Mouse (Mus musculus): ENCODE results near the gene Rph3al.
A peak's percentile ranks its signal among the peaks of the same experiment; 100 is the strongest.

Gene Rph3al

GRCm38 (mm10) chr11:75907406-75907805, 30.8 kb downstream of the Rph3al start:
- DNase-seq (ENCODE audit: low spot score in 2 of 2): no peak

- DNase-seq (ENCODE audit: low spot score in 2 of 2): no peak
These were observed 31.7 kb downstream of the Rph3al start for GRCm38 (mm10) chr11:75906556-75906955.

- DNase-seq (ENCODE audit: low spot score in 2 of 2): no peak
These were observed 33.2 kb downstream of the Rph3al start for GRCm38 (mm10) chr11:75904982-75905381.

GRCm38 (mm10) chr11:75904501-75904900, 33.7 kb downstream of the Rph3al start:
- no peak for DNase-seq (ENCODE audit: low spot score in 2 of 2)

- DNase-seq (ENCODE audit: low spot score in 2 of 2): no peak
These were observed 34.7 kb downstream of the Rph3al start for GRCm38 (mm10) chr11:75903486-75903885.

GRCm38 (mm10) chr11:75901339-75901738, 36.9 kb downstream of the Rph3al start:
- DNase-seq (ENCODE audit: low spot score in 2 of 2): no peak

GRCm38 (mm10) chr11:75899676-75900075, 38.6 kb downstream of the Rph3al start:
- DNase-seq (ENCODE audit: low spot score in 2 of 2): no peak

- no peak for DNase-seq (ENCODE audit: low spot score in 2 of 2)
These were observed 39.7 kb downstream of the Rph3al start for GRCm38 (mm10) chr11:75898532-75898931.

GRCm38 (mm10) chr11:75894791-75895420, 43.3 kb downstream of the Rph3al start:
- no peak for DNase-seq (ENCODE audit: low spot score in 2 of 2)

- DNase-seq (ENCODE audit: low spot score in 2 of 2): no peak
These were observed 44.3 kb downstream of the Rph3al start for GRCm38 (mm10) chr11:75893956-75894355.

GRCm38 (mm10) chr11:75887349-75887748, 50.9 kb downstream of the Rph3al start:
- no peak for DNase-seq (ENCODE audit: low spot score in 2 of 2)

GRCm38 (mm10) chr11:75881234-75881633, 57.0 kb downstream of the Rph3al start:
- no peak for DNase-seq (ENCODE audit: low spot score in 2 of 2)

- DNase-seq (ENCODE audit: low spot score in 2 of 2): peak; percentile 28 to 44
These were observed 58.2 kb downstream of the Rph3al start for GRCm38 (mm10) chr11:75880064-75880463.

- no peak for DNase-seq (ENCODE audit: low spot score in 2 of 2)
These were observed 59.8 kb downstream of the Rph3al start for GRCm38 (mm10) chr11:75878460-75878859.

- no peak for DNase-seq (ENCODE audit: low spot score in 2 of 2)
These were observed 62.0 kb downstream of the Rph3al start for GRCm38 (mm10) chr11:75876043-75876780.

GRCm38 (mm10) chr11:75871688-75872087, 66.5 kb downstream of the Rph3al start:
- DNase-seq (ENCODE audit: low spot score in 2 of 2): no peak

GRCm38 (mm10) chr11:75870947-75871346, 67.3 kb downstream of the Rph3al start:
- no peak for DNase-seq (ENCODE audit: low spot score in 2 of 2)

GRCm38 (mm10) chr11:75870386-75870785, 67.8 kb downstream of the Rph3al start:
- no peak for DNase-seq (ENCODE audit: low spot score in 2 of 2)

- DNase-seq (ENCODE audit: low spot score in 2 of 2): peak; percentile 47 to 67
These were observed 68.3 kb downstream of the Rph3al start for GRCm38 (mm10) chr11:75869898-75870297.

GRCm38 (mm10) chr11:75866861-75867260, 71.4 kb downstream of the Rph3al start:
- DNase-seq (ENCODE audit: low spot score in 2 of 2): no peak

GRCm38 (mm10) chr11:75865859-75866258, 72.4 kb downstream of the Rph3al start:
- DNase-seq (ENCODE audit: low spot score in 2 of 2): no peak

- DNase-seq (ENCODE audit: low spot score in 2 of 2): no peak
These were observed 73.0 kb downstream of the Rph3al start for GRCm38 (mm10) chr11:75865253-75865619.

- no peak for DNase-seq (ENCODE audit: low spot score in 2 of 2)
These were observed 73.5 kb downstream of the Rph3al start for GRCm38 (mm10) chr11:75864529-75865252.

Measured in frontal cortex, postnatal 25 days (tissue).